Mouse (Mus musculus) heart, postnatal 0 days (tissue): ENCODE measurements around the gene Psmc3ip.

Source experiments
- CTCF ChIP-seq: IDR thresholded peaks from 2 replicates; pipeline ENCODE4 v1.5.1; 2016; ENCODE audit warnings: antibody characterized with exemption, control low read depth, low read depth
- EP300 ChIP-seq: IDR thresholded peaks from 2 replicates; pipeline ENCODE4 v1.6.1; 2016; ENCODE audit warnings: antibody characterized with exemption, low read depth

GRCm38 (mm10) chr11:101103011-101103410 lies 7.8 kb upstream of the Psmc3ip start:
- TF ChIP-seq CTCF (no peak), EP300 (no peak)
